Mouse (Mus musculus) liver, embryonic 11.5 days (tissue): Measurements from ENCODE around the gene Borcs5. TPM values are rescaled to one million over a fixed set of nuclear protein-coding genes. Genes with fewer than 3 reads are reported as not detected.
A peak's percentile ranks its signal among the peaks of the same experiment; 100 is the strongest.

Experiments
- ATAC-seq: fragments of 200-750 bp; cut with Nextera tagmentation; replicated peaks from 2 replicates; pipeline ENCODE4 v1.8.0; 2017; ENCODE audit warnings: moderate number of reproducible peaks, mild to moderate bottlenecking, moderate TSS enrichment, moderate library complexity; ENCODE audit not compliant: low FRiP score
- DNase-seq: peaks from one replicate; pipeline ENCODE4 v3.0.0-alpha.2; 2017; ENCODE audit warnings: low spot score
- H3K27ac ChIP-seq: fragments of 300-500 bp; sonication (generic); 2 replicates; pipeline ENCODE4 v1.5.1; 2014; ENCODE audit warnings: mild to moderate bottlenecking, low read depth, low read length, control low read depth
- H3K27me3 ChIP-seq: fragments of 300-500 bp; sonication (generic); replicated peaks from 2 replicates; pipeline ENCODE4 v1.6.1; 2014; ENCODE audit warnings: low read length, mixed read lengths; ENCODE audit not compliant: control insufficient read depth, insufficient read depth
- H3K36me3 ChIP-seq: fragments of 300-500 bp; sonication (generic); 2 replicates; pipeline ENCODE4 v1.6.1; 2014; ENCODE audit warnings: mild to moderate bottlenecking, low read length, moderate library complexity, mixed read lengths; ENCODE audit not compliant: control insufficient read depth, insufficient read depth
- H3K4me1 ChIP-seq: fragments of 300-500 bp; sonication (generic); replicated peaks from 2 replicates; pipeline ENCODE4 v1.6.1; 2014; ENCODE audit warnings: low read length, mixed read lengths; ENCODE audit not compliant: control insufficient read depth, insufficient read depth
- H3K4me2 ChIP-seq: fragments of 300-500 bp; sonication (generic); 2 replicates; pipeline ENCODE4 v1.6.1; 2014; ENCODE audit warnings: mild to moderate bottlenecking, control low read depth, moderate library complexity
- H3K4me3 ChIP-seq: fragments of 300-500 bp; sonication (generic); 2 replicates; pipeline ENCODE4 v1.5.1; 2014; ENCODE audit warnings: low read depth, low read length, control low read depth
- H3K9ac ChIP-seq: fragments of 300-500 bp; sonication (generic); 2 replicates; pipeline ENCODE4 v1.6.1; 2014; ENCODE audit warnings: low read depth, low read length, control low read depth
- H3K9me3 ChIP-seq: fragments of 300-500 bp; sonication (generic); 2 replicates; pipeline ENCODE4 v1.6.1; 2016; ENCODE audit warnings: low read length, inconsistent platforms, mixed read lengths; ENCODE audit not compliant: control insufficient read depth
- WGBS: fragments of 180-500 bp; shearing (Covaris S2); extraction: QIAGEN DNeasy Blood & Tissue Kit; methylation state at CpG from one replicate; pipeline ENCODE4 v1.1.7; 2014; 5-methylcytosine and 5-hydroxymethylcytosine counted together
- polyA plus RNA-seq: library from polyadenylated mRNA; unstranded; fragments of >200 nt; fragmentation: Nextera tagmentation; extraction: Ambion mirVana; gene quantifications from 2 replicates; pipeline ENCODE4 v1.2.1, GENCODE M21; 2014

Borcs5 gene
- polyA plus RNA-seq, 1 experiment from 2014 or later, result 19.0 TPM

- Histone ChIP-seq H3K9ac (no peak overlapping the region), H3K4me2 (no peak overlapping the region), H3K4me3 (no peak overlapping the region), H3K4me1 (no peaks in the 10 kb centered on the region; the same call in 1 of the 2 replicates), H3K9me3 (no peaks in the 10 kb centered on the region), H3K36me3 (peaks cover 6% of the 10 kb centered on the region; the same call in 1 of the 2 replicates), H3K27me3 (no peaks in the 10 kb centered on the region), H3K27ac (no peak overlapping the region)
- no peak for DNase-seq
- no peak for ATAC-seq
Observed at GRCm38 (mm10) chr6:134743568-134743967, 104.3 kb downstream of the Borcs5 start.

DNA sequence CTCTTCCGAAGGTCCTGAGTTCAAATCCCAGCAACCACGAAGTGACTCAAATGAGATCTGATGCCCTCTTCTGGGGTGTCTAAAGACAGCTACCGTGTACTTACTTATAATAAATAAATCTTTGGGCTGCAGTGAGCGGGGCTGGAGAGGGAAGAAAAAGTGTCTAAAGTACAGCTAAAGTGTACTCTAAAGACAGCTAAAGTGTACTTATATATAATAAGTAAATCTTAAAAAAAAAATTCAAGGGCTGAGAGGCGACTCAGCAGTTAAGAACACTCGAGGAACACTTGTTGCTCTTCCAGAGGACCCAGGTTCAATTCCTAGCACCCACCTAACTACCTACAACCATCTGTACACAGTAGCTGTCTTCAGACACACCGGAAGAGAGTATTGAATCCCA lies 106.6 kb downstream of the Borcs5 start:
- Histone ChIP-seq H3K9ac (no peak overlapping the region), H3K27ac (no peak overlapping the region), H3K27me3 (no peaks in the 10 kb centered on the region), H3K4me3 (no peak overlapping the region), H3K9me3 (no peaks in the 10 kb centered on the region), H3K4me1 (no peaks in the 10 kb centered on the region; the same call in 1 of the 2 replicates), H3K36me3 (no peaks in the 10 kb centered on the region), H3K4me2 (no peak overlapping the region)
- 92% methylated on average over 7 of the region's 7 CpGs for whole genome bisulfite sequencing
- ATAC-seq, result no peak
- DNase-seq, result no peak

- Histone ChIP-seq H3K27me3 (no peaks in the 10 kb centered on the region), H3K4me2 (no peak overlapping the region), H3K9ac (no peak overlapping the region), H3K4me1 (no peaks in the 10 kb centered on the region; the same call in 1 of the 2 replicates), H3K9me3 (no peaks in the 10 kb centered on the region), H3K36me3 (0 out of 2 replicates have a peak, but pooled peaks cover 2% of the 10 kb centered on the region), H3K4me3 (no peak overlapping the region), H3K27ac (no peak overlapping the region)
- 88% methylated on average over 3 of the region's 3 CpGs for WGBS
- no peak for ATAC-seq
- DNase-seq, result no peak
Observed at GRCm38 (mm10) chr6:134748126-134748525, 108.8 kb downstream of the Borcs5 start.

GRCm38 (mm10) chr6:134751087-134751486 lies 111.8 kb downstream of the Borcs5 start:
- Histone ChIP-seq H3K27ac (no peak overlapping the region), H3K4me2 (no peak overlapping the region), H3K4me3 (no peak overlapping the region), H3K9ac (no peak overlapping the region), H3K27me3 (no peaks in the 10 kb centered on the region), H3K4me1 (peaks cover 4% of the 10 kb centered on the region; the same call in 1 of the 2 replicates), H3K36me3 (0 out of 2 replicates have a peak, but pooled peaks cover 2% of the 10 kb centered on the region), H3K9me3 (no peaks in the 10 kb centered on the region)
- DNase-seq, result no peak
- ATAC-seq, result no peak
- WGBS, result 91% methylated on average over 4 of the region's 4 CpGs

DNA sequence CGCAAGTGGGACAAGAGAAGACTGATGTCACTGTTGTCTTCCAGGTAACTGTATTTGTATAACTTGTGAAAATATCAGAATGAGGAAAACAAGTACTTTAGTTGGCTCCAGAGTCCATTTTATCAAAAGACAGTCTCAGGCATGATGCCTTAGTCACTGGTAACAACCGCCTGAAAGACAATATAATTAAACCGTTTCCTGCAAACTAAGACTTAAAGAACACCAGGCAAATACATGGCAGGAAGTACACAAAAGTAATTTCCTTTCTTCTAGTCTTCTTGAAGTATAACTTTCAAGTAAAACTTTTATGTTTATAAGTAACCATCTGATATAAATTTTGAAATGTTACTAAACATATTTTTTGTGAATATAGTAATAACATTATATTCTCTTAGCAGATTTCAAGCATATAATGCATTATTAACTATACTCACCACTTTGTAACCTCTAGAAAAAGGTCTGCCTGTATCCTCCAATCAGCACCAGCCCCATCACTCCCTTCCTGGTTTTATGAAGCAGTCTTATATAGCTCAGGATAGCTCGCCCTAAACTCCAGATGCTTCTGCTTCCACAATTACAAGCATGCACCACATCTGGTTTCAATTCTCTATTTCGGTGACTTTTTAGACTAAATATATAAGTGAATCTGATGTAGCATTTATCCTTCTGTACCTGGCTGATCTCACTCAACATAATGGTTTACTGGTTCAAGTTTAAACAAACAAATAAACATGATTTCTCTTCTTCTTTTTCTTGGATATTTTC lies 112.8 kb downstream of the Borcs5 start:
- 0 out of 2 replicates have a peak, but pooled peaks cover 2% of the 10 kb centered on the region for H3K36me3 ChIP-seq
- H3K9ac ChIP-seq, result no peak overlapping the region
- peaks cover 7% of the 10 kb centered on the region; the same call in 1 of the 2 replicates for H3K4me1 ChIP-seq
- no peak overlapping the region for H3K4me2 ChIP-seq
- H3K27ac ChIP-seq, result no peak overlapping the region
- no peaks in the 10 kb centered on the region for H3K27me3 ChIP-seq
- H3K9me3 ChIP-seq, result no peaks in the 10 kb centered on the region
- H3K4me3 ChIP-seq, result no peak overlapping the region
- DNase-seq (no peak), ATAC-seq (no peak)
- 83% methylated on average over 5 of the region's 5 CpGs for WGBS

- Histone ChIP-seq H3K27ac (no peak overlapping the region), H3K9ac (no peak overlapping the region), H3K9me3 (no peaks in the 10 kb centered on the region), H3K36me3 (0 out of 2 replicates have a peak, but pooled peaks cover 2% of the 10 kb centered on the region), H3K4me2 (no peak overlapping the region), H3K27me3 (no peaks in the 10 kb centered on the region), H3K4me1 (peaks cover 7% of the 10 kb centered on the region; the same call in 1 of the 2 replicates), H3K4me3 (no peak overlapping the region)
- WGBS, result 75% methylated on average over 4 of the region's 4 CpGs
- DNase-seq, result no peak
- ATAC-seq, result peak; percentile 78
Observed at GRCm38 (mm10) chr6:134753412-134753811, 114.1 kb downstream of the Borcs5 start.

DNA sequence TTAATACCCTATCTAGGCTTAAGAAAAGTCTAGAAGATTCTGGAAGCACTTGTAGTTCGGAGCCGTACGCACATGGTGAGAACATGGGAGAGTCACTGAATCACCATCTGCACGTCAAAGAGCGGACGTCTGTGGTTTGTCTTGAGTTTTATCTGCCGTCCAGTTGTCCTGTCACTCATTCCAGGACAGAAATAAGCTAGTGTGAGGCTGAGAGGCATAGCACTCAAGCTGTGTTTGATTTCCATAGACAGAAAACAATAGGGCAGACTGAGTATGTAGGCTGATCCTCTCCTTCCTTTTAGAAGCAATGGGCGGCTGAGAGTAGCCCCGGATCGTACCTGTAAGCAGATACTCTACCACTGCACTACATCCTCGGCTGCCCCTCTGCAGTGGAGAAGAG lies 114.5 kb downstream of the Borcs5 start:
- 71% methylated on average over 11 of the region's 11 CpGs for WGBS
- H3K4me3 ChIP-seq, result no peak overlapping the region
- ATAC-seq, result peak; percentile 68
- no peaks in the 10 kb centered on the region for H3K9me3 ChIP-seq
- H3K27ac ChIP-seq, result no peak overlapping the region
- no peaks in the 10 kb centered on the region for H3K27me3 ChIP-seq
- no peak overlapping the region for H3K4me2 ChIP-seq
- peaks cover 7% of the 10 kb centered on the region; the same call in 1 of the 2 replicates for H3K4me1 ChIP-seq
- H3K36me3 ChIP-seq, result 0 out of 2 replicates have a peak, but pooled peaks cover 2% of the 10 kb centered on the region
- no peak for DNase-seq
- no peak overlapping the region for H3K9ac ChIP-seq

DNA sequence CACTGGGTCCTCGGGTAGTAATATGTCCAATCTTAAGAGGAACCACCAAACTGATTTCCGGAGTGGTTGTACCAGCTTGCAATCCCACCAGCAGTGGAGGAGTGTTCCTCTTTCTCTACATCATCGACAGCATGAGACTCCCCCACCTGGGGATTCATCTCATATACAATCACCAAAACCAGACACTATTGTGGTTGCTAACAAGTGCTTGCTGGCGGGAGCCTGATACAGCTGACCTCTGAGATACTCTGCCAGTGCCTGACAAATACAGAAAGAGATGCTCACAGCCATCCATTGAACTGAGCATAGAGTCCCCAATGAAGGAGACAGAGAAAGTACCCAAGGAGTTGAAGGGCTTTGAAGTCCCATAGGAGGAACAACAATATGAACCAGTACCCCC lies 116.7 kb downstream of the Borcs5 start:
- no peak overlapping the region for H3K4me2 ChIP-seq
- no peak for DNase-seq
- no peak overlapping the region for H3K27ac ChIP-seq
- 0 out of 2 replicates have a peak, but pooled peaks have one; percentile 22 for ATAC-seq
- 0 out of 2 replicates have a peak, but pooled peaks cover 2% of the 10 kb centered on the region for H3K36me3 ChIP-seq
- 49% methylated on average over 4 of the region's 4 CpGs for WGBS
- no peak overlapping the region for H3K9ac ChIP-seq
- H3K4me1 ChIP-seq, result peaks cover 7% of the 10 kb centered on the region; the same call in 1 of the 2 replicates
- H3K27me3 ChIP-seq, result no peaks in the 10 kb centered on the region
- no peak overlapping the region for H3K4me3 ChIP-seq
- no peaks in the 10 kb centered on the region for H3K9me3 ChIP-seq
